Mouse (Mus musculus): ENCODE measurements around the gene Hadh. TPM values are rescaled to one million over a fixed set of nuclear protein-coding genes. Genes with fewer than 3 reads are reported as not detected.

The Hadh gene
- total RNA-seq (2021) = 10 to 100 TPM; 21.0 to 21.5 TPM

DNA sequence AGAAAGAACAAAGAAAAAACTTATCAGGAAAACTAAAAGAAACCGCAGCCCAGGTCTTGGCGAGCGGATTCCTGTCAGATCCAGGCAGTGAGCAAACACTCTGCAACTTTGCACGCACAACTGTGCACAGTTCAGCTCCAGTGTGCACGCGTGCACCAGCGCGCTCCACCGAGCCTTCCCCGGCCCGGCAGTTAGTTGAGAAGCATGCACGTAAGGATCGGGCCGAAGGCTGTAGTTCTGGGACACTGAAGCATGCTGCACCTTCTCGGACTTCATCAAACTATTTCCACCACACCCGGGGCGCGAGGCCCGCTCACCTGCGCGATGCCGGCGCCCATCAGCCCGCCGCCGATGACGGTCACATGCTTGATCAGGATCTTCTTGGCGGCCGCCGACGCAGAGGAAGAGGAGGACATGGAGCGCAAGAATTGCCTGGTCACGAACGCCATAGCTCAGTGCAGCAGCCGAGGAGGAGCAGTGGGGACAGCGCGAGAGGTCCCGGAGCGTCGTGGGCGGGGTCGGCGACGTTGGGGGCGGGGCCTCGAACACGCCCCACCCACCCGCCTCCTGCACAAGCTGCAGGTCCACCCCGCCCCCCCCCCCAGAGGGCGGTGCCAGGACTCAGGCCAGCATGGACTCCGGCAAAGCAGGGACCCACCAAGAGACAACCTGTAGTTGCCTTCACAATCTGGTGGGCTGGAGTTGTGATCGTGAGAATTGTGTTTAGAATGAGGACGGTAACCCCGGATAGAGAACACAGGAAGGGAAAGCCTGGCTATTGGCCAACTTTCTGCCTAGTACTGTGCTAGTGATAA is at the start of gene Hadh:
Hadh (minus strand) TSS at position 543 of the 815 bp plus-strand sequence.
- peak; percentile 77 to 79 for DNase-seq

DNA sequence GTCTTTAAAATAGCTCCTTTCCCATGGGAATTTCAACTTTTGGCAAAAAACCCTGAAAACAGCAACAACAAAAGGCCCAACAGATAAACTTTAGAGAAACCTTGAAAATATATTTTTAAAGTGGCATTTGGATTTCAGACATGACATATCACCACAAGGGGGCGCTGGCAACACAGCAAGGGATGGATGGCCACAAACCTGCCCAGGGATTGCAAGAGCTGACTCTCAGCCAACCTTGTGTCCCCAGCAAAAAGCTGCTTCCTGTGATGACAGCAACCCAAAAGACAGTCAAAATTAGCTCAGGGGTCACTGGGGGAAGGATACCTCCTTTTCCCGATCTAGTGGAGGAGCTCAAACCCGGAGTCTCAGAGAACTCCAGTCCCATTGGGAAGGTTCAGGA is 48.3 kb upstream of the Hadh start:
- DNase-seq = peak; percentile 55 to 73

DNA sequence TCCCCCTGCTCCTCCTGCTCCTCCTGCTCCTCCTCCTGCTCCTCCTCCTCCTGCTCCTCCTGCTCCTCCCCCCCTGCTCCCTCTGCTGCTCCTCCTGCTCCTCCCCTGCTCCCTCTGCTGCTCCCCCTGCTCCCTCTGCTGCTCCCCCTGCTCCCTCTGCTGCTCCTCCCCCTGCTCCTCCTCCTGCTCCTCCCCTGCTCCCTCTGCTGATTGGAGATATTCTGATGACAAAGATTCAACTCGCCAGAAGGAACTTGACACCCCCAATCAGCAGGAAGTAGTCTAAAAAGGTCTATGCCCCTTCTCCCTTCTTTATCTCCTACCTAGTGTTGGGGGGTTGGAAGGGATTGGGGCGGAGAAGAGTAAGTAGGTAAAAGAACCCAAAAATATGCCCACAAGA is 46.3 kb upstream of the Hadh start:
- DNase-seq = no peak

DNA sequence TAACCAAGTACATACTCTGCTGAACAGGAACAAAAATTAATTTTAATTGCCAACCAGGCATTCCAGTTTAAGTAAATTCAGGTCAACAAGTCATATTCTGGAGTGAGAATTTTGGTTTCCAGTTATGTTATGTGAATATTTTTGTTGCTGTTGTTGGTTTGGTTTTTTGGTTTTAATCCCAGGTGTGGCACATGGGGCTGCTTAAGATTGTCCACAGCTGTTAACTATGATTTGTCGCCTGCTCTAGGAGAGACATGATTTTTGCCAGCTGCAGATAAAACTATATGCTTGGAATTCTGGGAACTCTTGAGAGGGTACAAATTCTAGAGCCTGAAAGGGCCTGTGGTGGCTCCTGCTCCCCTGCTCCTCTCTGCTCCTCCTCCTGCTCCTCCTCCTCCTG is 45.2 kb upstream of the Hadh start:
- DNase-seq = no peak

GRCm38 (mm10) chr3:131315957-131316510 is 44.1 kb upstream of the Hadh start:
- DNase-seq = no peak

DNA sequence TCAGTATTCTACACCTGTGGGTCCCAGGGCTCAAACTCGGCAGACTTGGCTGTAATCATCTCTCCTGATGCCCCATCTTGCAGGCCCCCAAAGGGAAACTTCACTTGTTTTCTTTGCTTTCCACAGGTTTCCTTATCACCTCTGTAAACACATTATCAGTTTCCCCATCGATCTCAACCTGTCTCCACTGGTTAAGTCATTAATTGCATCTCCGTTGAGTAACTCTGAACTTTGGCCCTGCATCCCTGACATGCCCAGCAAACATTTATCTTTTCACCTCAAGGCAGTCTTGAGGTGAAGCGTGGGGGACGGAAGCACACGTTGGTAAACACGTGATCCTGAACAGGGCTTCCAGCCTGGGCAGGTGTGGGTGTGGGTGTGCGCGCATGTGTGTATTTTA is 40.4 kb upstream of the Hadh start:
- DNase-seq = no peak

DNA sequence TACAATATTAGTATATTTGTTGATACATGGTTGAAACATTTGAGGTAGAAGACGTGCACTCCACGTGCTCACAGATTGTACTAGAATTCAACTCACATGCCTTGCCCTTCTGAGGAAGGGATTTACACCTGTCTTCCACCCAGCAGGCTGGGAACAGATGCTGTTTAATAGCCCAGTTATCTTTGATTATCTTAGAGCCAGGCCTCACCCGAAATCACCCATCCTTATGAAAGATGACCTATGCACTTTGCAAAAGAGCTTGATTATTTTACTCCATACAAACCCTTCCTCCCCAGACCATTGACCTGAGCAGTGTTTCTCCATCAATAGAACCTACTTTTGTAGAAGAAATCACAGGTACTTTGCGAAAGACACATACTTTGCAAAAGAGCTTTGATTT is 38.7 kb upstream of the Hadh start:
- no peak for DNase-seq

DNA sequence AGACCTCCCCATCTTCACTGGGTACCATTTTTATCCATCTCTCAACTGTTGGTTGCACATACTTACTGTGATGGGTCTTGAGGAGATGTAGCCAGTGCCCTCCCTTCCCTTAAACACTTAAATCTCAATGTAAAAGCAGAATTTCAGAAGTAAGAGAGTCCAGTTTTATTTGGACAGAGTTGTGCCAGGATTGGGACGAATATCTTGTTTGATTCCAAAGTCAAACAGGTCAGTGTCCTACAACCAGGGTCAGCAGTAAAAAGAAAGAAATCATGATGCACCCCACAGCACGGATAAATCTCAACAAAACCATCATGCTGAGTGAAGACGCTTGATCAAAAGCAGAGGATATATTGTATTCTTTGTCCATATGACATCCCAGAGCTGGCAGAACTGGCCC is 35.9 kb upstream of the Hadh start:
- DNase-seq = no peak

DNA sequence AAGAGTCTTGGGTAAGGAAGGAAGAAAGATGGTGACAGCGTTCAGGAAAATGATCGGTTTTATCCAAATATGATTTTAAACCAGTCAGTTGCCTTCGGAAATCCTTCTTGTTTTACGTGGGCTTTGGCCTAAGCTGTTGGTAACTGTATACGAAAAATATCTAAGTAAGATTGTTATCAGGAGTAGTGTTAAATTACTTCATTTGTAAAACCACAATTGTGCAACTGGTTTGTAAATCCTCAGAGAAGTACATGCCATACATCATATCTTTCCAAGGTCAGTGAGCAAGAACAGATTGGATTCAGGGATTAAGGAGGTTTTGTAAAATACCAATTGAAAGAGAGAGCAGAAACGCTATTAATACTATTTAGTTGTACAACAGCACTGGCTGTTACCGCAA is 34.4 kb upstream of the Hadh start:
- no peak for DNase-seq

GRCm38 (mm10) chr3:131303320-131303714 is 31.4 kb upstream of the Hadh start:
- DNase-seq = no peak

GRCm38 (mm10) chr3:131302452-131303319 is 30.8 kb upstream of the Hadh start, which contains the start of gene Cyp2u1:
Cyp2u1 (minus strand) TSS chr3:131303227.
- DNase-seq = peak; percentile 88 to 89

- DNase-seq = no peak
Observed at GRCm38 (mm10) chr3:131299908-131300307, 28.0 kb upstream of the Hadh start.

DNA sequence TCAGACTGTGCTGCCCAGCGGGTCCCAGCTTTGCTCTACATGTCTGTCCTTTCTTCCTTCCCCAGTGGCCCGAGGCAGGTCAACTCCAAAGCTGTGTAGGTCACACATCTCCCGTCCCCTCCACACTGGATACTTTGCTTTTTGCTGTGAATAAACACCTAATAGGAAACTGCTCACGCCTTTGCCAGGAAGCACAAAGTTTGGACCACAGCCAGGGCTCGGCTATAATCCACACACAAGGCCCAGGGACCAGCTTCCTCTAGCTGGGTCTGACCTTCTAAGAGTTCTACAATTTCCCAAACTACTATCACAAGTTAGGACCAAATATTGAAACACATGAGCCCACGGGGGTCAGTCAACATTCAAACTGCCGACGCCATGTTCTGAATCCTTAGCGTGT is 27.2 kb upstream of the Hadh start:
- no peak for DNase-seq

GRCm38 (mm10) chr3:131296893-131297292 is 25.0 kb upstream of the Hadh start:
- DNase-seq = no peak

DNA sequence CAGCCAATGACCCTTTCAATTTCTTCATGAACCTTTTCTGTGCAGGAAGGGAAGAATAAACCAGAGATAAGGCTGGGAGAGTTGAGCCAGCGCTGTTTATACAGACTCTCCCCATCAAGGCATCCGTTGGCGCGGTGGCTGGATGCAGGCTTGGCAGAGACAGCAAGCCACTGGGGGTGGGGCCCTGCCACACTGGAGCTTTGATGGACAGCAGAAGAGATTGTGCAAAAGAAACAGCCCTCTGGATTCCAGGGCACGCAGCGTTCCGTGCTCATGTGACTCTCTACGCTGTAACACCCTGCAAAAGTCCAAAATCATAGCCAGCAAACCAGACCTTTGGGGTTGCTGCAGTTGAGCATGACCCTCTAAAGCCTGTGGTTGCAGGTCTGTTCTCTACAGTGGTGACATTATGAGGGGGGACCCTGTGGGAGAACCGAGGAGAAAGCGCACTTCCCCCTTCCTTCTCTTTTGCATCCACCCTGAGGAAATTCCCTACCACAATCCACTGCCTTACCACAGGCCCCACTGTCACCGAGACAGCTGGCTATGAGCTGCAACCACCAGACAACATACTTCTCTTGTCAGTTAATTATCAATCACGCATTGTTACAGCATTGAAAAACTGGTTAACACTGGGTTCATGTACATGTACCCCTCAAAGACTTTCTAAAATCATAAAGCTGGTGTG is 23.8 kb upstream of the Hadh start:
- DNase-seq = no peak

DNA sequence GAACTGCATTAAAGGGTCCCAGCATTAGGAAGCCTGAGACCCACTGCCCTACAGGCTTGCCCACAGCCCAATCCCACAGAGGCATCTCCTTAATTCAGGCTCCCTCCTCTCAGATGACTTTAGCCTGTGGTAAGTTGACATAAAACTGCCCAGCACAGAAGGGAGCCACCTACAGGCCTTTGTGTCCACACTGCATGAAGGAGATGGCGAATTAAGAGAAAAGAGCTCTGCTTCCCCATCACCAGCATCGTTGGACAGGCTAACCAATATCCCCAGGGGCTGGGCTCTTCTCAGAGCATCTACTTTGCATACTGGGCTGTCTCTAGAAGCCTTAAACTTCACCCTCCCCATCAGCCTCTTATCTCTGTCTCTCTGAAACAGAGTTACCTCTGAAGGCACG is 22.6 kb upstream of the Hadh start:
- DNase-seq = no peak

DNA sequence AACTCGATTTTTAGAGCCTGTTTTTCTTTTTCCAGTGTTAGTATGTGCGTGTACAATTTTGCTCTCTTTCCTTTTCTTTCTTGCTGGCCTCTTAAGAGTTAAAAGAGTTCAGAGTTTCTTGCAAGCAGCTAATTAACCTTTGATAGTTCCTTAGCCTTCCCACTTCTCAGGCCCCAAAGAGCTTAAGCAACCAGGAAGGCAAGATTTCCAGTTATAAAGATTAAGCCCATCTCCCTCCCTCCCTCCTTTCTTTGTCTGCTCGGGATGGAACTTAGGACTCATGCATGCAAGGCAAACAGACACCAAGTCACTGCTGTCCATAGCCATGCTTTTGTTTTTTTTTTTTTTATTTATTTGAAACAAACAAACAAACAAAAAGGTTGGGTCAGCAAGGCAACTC is 21.1 kb upstream of the Hadh start:
- DNase-seq = no peak

DNA sequence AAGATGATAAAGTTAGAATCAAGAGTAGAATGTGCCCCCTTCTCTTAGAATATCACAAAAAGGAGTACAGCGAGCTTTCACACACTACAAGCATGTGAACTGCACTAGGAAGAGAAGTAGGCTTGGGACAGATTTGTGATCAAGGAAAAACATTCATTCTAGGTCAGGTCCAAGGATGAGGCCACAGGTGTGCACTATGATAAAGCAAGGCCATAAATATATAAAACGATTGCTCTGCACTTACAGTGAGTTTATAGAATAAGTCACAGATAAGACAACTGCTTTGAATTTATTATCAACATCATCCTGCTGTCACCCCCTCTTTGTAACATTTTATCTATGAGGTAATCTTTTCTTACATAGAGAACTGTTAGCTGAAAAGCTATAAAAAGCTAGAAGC is 20.4 kb upstream of the Hadh start:
- no peak for DNase-seq

- no peak for DNase-seq
Observed at GRCm38 (mm10) chr3:131291890-131292289, 20.0 kb upstream of the Hadh start.

DNA sequence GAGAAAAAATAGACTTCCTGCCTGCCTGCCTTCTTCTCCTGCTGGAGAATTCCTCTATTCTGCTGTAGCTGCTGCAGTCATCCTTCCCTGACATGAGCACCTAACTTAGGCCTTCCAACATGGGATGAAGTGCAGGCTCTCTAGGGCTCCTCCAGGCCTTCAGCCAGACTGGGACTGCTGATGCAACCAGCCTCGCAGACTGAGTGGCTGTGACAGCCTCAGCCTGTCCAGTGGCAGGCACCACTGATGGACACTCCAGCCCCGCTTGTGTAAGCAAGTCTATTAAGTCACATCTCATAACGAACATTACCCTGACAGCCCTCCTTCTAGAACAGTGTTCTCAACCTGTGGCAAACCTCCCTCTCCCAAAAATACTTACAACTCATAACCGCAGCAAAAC is 2.2 kb upstream of the Hadh start:
- no peak for DNase-seq

GRCm38 (mm10) chr3:131272374-131273100 is 636 bp upstream of the Hadh start:
- DNase-seq = no peak

DNA sequence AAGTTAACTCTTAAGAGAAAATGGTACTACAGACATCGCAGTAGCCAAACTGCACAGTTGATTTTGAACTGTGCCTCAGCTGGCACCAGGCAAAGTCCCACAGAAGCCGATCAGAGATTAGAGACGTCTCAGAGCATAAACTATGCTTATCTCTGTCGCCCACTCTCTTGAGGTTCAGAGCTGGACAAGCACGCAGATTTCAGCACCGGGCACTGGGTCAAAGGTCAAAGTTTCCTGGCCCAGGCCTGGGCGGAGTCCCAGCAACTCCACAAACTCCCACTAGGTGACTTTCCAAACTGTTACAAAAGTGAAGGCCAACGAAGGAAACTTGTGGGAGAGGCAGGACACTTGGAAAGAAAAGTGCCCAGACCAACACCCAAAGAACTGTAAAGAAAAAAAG is 744 bp downstream of the Hadh start:
- DNase-seq = no peak

All from layer of hippocampus, postnatal 36 days (tissue).